Comparison of ENCODE assay signal across 26 mouse cellular contexts in genomic region chr8:111607414-111607813, GRCm38 (mm10).
"Had no signal": no experiment of that assay in that cellular context is flagged by ENCODE, and none has a peak within 500 bp of the region (broad histone marks: within the 10 kb centered on the region; RNA-seq: fewer than 3 reads in every experiment).

No protein-coding gene starts in this region.

- H3K4me3 ChIP-seq: heart, embryonic 10.5 days; heart, embryonic 12.5 days; heart, embryonic 13.5 days; heart, embryonic 15.5 days; hindbrain, embryonic 10.5 days; hindbrain, embryonic 12.5 days; hindbrain, embryonic 13.5 days; hindbrain, embryonic 15.5 days; kidney, embryonic 15.5 days; layer of hippocampus, adult 2 months had no signal

- H3K4me1 ChIP-seq: heart, embryonic 12.5 days; heart, embryonic 15.5 days; hindbrain, embryonic 10.5 days had no signal

- DNase-seq: heart, postnatal 10 days; heart, postnatal 14 days; heart, postnatal 36 days; heart, postnatal 4 days; kidney, adult 11 months; kidney, adult 18-20 months; kidney, adult 8-10 months; kidney, postnatal 25 days; layer of hippocampus, adult 9-11 months; layer of hippocampus, postnatal 36 days had no signal

- H3K9me3 ChIP-seq: heart, embryonic 10.5 days; heart, embryonic 12.5 days; heart, embryonic 13.5 days; heart, embryonic 15.5 days; hindbrain, embryonic 10.5 days; hindbrain, embryonic 12.5 days; hindbrain, embryonic 13.5 days; hindbrain, embryonic 15.5 days; kidney, embryonic 15.5 days had no signal

- H3K27me3 ChIP-seq: heart, embryonic 12.5 days; heart, embryonic 13.5 days; heart, embryonic 15.5 days; hindbrain, embryonic 12.5 days; hindbrain, embryonic 13.5 days; hindbrain, embryonic 15.5 days; kidney, embryonic 15.5 days had no signal

- H3K9ac ChIP-seq: heart, embryonic 12.5 days; heart, embryonic 13.5 days; heart, embryonic 15.5 days; hindbrain, embryonic 12.5 days; hindbrain, embryonic 13.5 days; hindbrain, embryonic 14.5 days; hindbrain, embryonic 15.5 days; kidney, embryonic 15.5 days had no signal

- H3K4me2 ChIP-seq: heart, embryonic 11.5 days; heart, embryonic 12.5 days; heart, embryonic 13.5 days; heart, embryonic 15.5 days; hindbrain, embryonic 12.5 days; hindbrain, embryonic 13.5 days; hindbrain, embryonic 14.5 days; hindbrain, embryonic 15.5 days; kidney, embryonic 15.5 days had no signal

- ATAC-seq: hindbrain, embryonic 16.5 days; hindbrain, postnatal 0 days; inflammation-experienced regulatory T-cells, adult 6 months had no signal

- H3K27ac ChIP-seq: heart, embryonic 10.5 days; heart, embryonic 13.5 days; heart, embryonic 15.5 days; hindbrain, embryonic 10.5 days; hindbrain, embryonic 12.5 days; hindbrain, embryonic 13.5 days; hindbrain, embryonic 14.5 days; hindbrain, embryonic 15.5 days; hindbrain, postnatal 0 days; kidney, embryonic 15.5 days; kidney, postnatal 0 days; layer of hippocampus, adult 2 months had no signal

- H3K36me3 ChIP-seq: hindbrain, embryonic 15.5 days had no signal
